Mouse (Mus musculus): ENCODE data around the gene Vps51. TPM values are rescaled to one million over a fixed set of nuclear protein-coding genes. Genes with fewer than 3 reads are reported as not detected.

Vps51 gene
- polyA plus RNA-seq, 1 experiment: 4.9 TPM

DNA sequence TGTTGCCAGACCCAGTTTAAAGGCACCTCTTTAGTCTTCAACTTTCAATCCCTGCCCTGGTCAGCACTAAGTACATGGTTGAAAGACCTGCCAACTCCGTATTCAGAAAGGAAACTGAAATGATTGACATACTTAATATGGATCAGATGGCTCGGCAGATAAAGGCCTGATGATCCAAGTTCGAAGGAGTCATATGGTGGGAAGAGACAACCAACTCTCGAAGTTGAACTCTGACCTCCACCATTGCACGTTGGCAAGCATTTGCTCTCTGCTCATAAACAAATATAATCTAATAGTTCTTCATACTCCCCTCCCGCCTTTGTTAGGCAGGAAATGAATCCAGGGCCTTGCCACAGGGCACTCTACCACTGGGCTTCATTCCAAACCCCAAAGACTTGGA, 48.0 kb downstream of the Vps51 start:
- Histone ChIP-seq H3K9me3 (ENCODE audit: control insufficient read depth, low read length) (no peaks in the 10 kb centered on the region), H3K4me1 (ENCODE audit: control insufficient read depth) (peaks cover 9% of the 10 kb centered on the region), H3K4me3 (replicated peaks) (no peak overlapping the region), H3K27me3 (ENCODE audit: control insufficient read depth) (no peaks in the 10 kb centered on the region; the same call in 1 of the 2 replicates), H3K36me3 (ENCODE audit: control insufficient read depth) (no peaks in the 10 kb centered on the region)
- TF ChIP-seq GATA1 (IDR thresholded peaks at IDR 0.05; ENCODE audit: low read length) (no peak), TAL1 (IDR thresholded peaks at IDR 0.05; ENCODE audit: low read length) (no peak)

DNA sequence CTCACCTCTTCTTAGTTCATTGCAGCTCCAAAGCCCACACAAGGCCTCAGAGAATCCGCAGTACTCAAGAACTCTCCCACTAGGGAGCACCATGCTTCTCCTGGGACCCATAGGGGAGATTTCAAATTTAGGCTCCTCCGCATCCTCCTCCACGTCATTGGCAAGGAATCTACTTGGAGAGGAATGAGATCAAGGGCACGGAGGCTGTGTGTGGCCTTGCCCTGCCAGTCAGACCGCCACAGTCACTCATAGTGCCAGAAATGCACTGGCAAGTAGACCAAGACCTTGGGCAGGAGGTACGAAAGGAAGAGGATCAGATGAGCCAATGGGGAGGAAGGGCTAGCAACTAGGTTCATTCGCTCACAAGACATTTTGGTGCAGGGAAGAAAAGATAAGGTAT, 53.1 kb downstream of the Vps51 start:
- Histone ChIP-seq H3K27me3 (ENCODE audit: control insufficient read depth) (no peaks in the 10 kb centered on the region; the same call in 1 of the 2 replicates), H3K36me3 (ENCODE audit: control insufficient read depth) (no peaks in the 10 kb centered on the region), H3K4me1 (ENCODE audit: control insufficient read depth) (peaks cover 6% of the 10 kb centered on the region), H3K9me3 (ENCODE audit: control insufficient read depth, low read length) (no peaks in the 10 kb centered on the region), H3K4me3 (replicated peaks) (no peak overlapping the region)
- TF ChIP-seq TAL1 (IDR thresholded peaks at IDR 0.05; ENCODE audit: low read length): no peak
- no peak for TF ChIP-seq GATA1 (IDR thresholded peaks at IDR 0.05; ENCODE audit: low read length)

DNA sequence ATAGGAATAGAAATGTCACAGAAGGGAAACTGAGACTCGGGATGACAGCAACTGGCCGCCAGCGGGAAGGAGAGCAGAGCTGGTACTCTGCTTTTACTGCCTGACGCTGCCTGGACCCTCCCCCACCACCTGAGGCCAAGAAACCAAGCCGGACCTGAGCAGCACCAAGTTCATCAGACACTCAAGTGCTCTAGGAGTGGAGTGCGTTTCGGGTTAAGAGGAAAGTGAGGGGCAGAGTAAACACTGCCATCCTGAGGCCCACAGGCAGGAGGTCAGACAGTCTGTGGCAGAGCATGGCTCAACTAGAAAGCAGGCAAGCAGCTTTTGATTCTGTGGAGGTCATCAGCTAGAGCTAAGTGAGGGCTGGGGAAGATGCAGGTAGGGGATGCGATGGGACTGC, 54.0 kb downstream of the Vps51 start:
- no peak for TF ChIP-seq GATA1 (IDR thresholded peaks at IDR 0.05; ENCODE audit: low read length)
- TF ChIP-seq TAL1 (IDR thresholded peaks at IDR 0.05; ENCODE audit: low read length): no peak
- H3K4me3 ChIP-seq (replicated peaks): no peak overlapping the region
- H3K4me1 ChIP-seq (ENCODE audit: control insufficient read depth): peaks cover 15% of the 10 kb centered on the region
- H3K36me3 ChIP-seq (ENCODE audit: control insufficient read depth): no peaks in the 10 kb centered on the region
- no peaks in the 10 kb centered on the region for H3K9me3 ChIP-seq (ENCODE audit: control insufficient read depth, low read length)
- no peaks in the 10 kb centered on the region; the same call in 1 of the 2 replicates for H3K27me3 ChIP-seq (ENCODE audit: control insufficient read depth)

- no peaks in the 10 kb centered on the region for H3K9me3 ChIP-seq (ENCODE audit: control insufficient read depth, low read length)
- no peaks in the 10 kb centered on the region; the same call in 1 of the 2 replicates for H3K27me3 ChIP-seq (ENCODE audit: control insufficient read depth)
- TF ChIP-seq TAL1 (IDR thresholded peaks at IDR 0.05; ENCODE audit: low read length): no peak
- no peak for TF ChIP-seq GATA1 (IDR thresholded peaks at IDR 0.05; ENCODE audit: low read length)
- peaks cover 43% of the 10 kb centered on the region for H3K4me1 ChIP-seq (ENCODE audit: control insufficient read depth)
- H3K4me3 ChIP-seq (replicated peaks): no peak overlapping the region
- H3K36me3 ChIP-seq (ENCODE audit: control insufficient read depth): peaks cover 3% of the 10 kb centered on the region; the same call in 1 of the 2 replicates
These were observed 56.8 kb downstream of the Vps51 start for GRCm38 (mm10) chr19:6020276-6020675.

- peaks cover 60% of the 10 kb centered on the region for H3K4me1 ChIP-seq (ENCODE audit: control insufficient read depth)
- H3K4me3 ChIP-seq (replicated peaks): peak overlapping the region; percentile 54
- no peaks in the 10 kb centered on the region for H3K9me3 ChIP-seq (ENCODE audit: control insufficient read depth, low read length)
- peaks cover 17% of the 10 kb centered on the region for H3K36me3 ChIP-seq (ENCODE audit: control insufficient read depth)
- no peaks in the 10 kb centered on the region; the same call in 1 of the 2 replicates for H3K27me3 ChIP-seq (ENCODE audit: control insufficient read depth)
- TF ChIP-seq TAL1 (IDR thresholded peaks at IDR 0.05; ENCODE audit: low read length) (no peak), GATA1 (IDR thresholded peaks at IDR 0.05; ENCODE audit: low read length) (no peak)
These were observed 58.6 kb downstream of the Vps51 start for GRCm38 (mm10) chr19:6018142-6019089.

Other genes starting within 250 kb of the Vps51 start
- 0.74 and 0.75 TPM in 2 replicates for gene Frmd8, start 202.0 kb downstream of the Vps51 start, polyA plus RNA-seq (2012)
- 0.07 TPM in 1 of 2 replicates, not detected in the other for gene Slc25a45, start 199.4 kb downstream of the Vps51 start, polyA plus RNA-seq (2012)
- gene Tigd3, start 183.1 kb downstream of the Vps51 start, polyA plus RNA-seq (2012): 0.12 and 0.28 TPM in 2 replicates
- gene Dpf2, start 164.2 kb downstream of the Vps51 start, polyA plus RNA-seq (2012): 2.7 and 8.5 TPM in 2 replicates
- gene Cdc42ep2, start 152.4 kb downstream of the Vps51 start, polyA plus RNA-seq (2012): 0.10 and 0.13 TPM in 2 replicates
- 6.6 and 6.8 TPM in 2 replicates for gene Pola2, start 113.0 kb downstream of the Vps51 start, polyA plus RNA-seq (2012)
- gene Slc22a20, start 91.1 kb downstream of the Vps51 start, polyA plus RNA-seq (2012): not detected in 2 replicates
- gene Capn1, start 61.3 kb downstream of the Vps51 start, polyA plus RNA-seq (2012): 38.5 and 46.1 TPM in 2 replicates
- gene Syvn1, start 30.7 kb downstream of the Vps51 start, polyA plus RNA-seq (2012): 9.5 and 10.2 TPM in 2 replicates
- 4.9 and 6.3 TPM in 2 replicates for gene Mrpl49, start 19.4 kb downstream of the Vps51 start, polyA plus RNA-seq (2012)
- gene Fau, start 19.4 kb downstream of the Vps51 start, polyA plus RNA-seq (2012): 521 and 530 TPM in 2 replicates
- 8.6 and 9.3 TPM in 2 replicates for gene Znhit2, start 16.0 kb downstream of the Vps51 start, polyA plus RNA-seq (2012)
- gene Tm7sf2, start 8.9 kb downstream of the Vps51 start, polyA plus RNA-seq (2012): 0.31 and 1.4 TPM in 2 replicates
- not detected in 2 replicates for gene Tmem262, start 2.8 kb upstream of the Vps51 start, polyA plus RNA-seq (2012)
- gene Gm28374, start 5.0 kb upstream of the Vps51 start, polyA plus RNA-seq (2012): 0.06 TPM in 1 of 2 replicates, not detected in the other
- 5.1 and 6.9 TPM in 2 replicates for gene Zfpl1, start 7.7 kb upstream of the Vps51 start, polyA plus RNA-seq (2012)
- gene Cdca5, start 7.8 kb upstream of the Vps51 start, polyA plus RNA-seq (2012): 2.2 and 2.3 TPM in 2 replicates
- 1.3 and 1.4 TPM in 2 replicates for gene AC131692.1, start 17.2 kb upstream of the Vps51 start, polyA plus RNA-seq (2012)
- 0.26 and 0.35 TPM in 2 replicates for gene Naaladl1, start 28.6 kb upstream of the Vps51 start, polyA plus RNA-seq (2012)
- gene Sac3d1, start 41.4 kb upstream of the Vps51 start, polyA plus RNA-seq (2012): 7.2 TPM in 2 replicates
- gene Snx15, start 51.1 kb upstream of the Vps51 start, polyA plus RNA-seq (2012): 87.4 and 91.3 TPM in 2 replicates
- gene Batf2, start 63.8 kb upstream of the Vps51 start, polyA plus RNA-seq (2012): 0.03 TPM in 1 of 2 replicates, not detected in the other
- gene Arl2, start 64.3 kb upstream of the Vps51 start, polyA plus RNA-seq (2012): 9.5 and 10.8 TPM in 2 replicates
- not detected in 2 replicates for gene Majin, start 107.2 kb upstream of the Vps51 start, polyA plus RNA-seq (2012)
- gene Gpha2, start 149.1 kb upstream of the Vps51 start, polyA plus RNA-seq (2012): not detected in 2 replicates
- 2.8 and 3.0 TPM in 2 replicates for gene Ppp2r5b, start 158.6 kb upstream of the Vps51 start, polyA plus RNA-seq (2012)
- 5.6 and 6.0 TPM in 2 replicates for gene Atg2a, start 164.4 kb upstream of the Vps51 start, polyA plus RNA-seq (2012)
- gene Ehd1, start 199.5 kb upstream of the Vps51 start, polyA plus RNA-seq (2012): 31.6 and 32.9 TPM in 2 replicates
- 0.62 and 0.69 TPM in 2 replicates for gene Cdc42bpg, start 229.2 kb upstream of the Vps51 start, polyA plus RNA-seq (2012)

All from erythroblast, embryonic 14.5 days (primary cell).